Mouse (Mus musculus) heart, adult 11 months (tissue): ENCODE data around the gene Pir.
A peak's percentile ranks its signal among the peaks of the same experiment; 100 is the strongest.

Experiments
- DNase-seq: peaks from one replicate; pipeline ENCODE4 v3.0.0; 2022

The Pir gene

DNA sequence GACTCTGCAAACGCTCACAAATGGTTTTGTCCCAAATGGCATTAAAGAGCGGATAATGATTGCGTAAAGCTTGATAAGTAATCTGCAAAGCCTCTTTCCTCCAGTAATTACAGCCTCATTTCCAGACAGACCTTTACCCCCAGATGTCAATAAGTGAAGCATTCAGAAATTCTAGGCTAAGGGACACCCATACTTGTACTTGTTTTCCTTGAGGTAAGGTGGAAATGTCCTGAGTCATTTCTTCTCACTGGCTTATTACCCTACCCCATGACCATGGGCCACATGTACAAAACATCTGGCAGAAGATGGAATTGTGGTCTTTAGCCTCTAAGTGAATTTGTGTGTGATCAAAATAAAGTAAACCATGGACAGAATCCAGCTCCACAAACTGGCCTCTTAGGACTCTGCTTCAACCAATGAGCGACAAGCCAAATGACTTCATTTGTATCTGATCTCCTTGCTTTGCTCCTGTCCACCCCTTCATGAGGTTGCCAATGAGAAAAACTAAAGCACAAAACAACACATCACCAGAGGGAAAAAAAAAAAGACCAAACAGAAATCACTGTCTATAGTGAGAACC is 76.3 kb downstream of the Pir start:
- DNase-seq = no peak

DNA sequence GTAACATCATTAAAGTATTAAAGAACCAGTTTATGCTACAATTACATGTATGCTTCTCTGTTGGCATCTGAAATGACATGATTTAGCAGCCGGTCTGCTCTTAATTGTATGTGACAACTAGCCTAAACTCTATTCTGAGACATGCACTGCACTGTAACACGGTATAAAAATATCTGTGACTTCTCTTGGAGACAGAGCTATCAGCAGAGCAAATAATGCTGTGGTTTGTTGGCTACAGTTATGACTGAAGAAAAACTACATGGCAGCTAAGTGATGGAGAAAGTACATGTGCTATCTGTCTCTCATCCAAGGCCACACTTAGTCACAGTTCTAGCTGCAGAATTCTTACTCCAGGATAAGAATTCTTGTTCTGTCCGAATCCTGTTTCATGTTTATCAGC is 79.8 kb downstream of the Pir start:
- DNase-seq = no peak

DNA sequence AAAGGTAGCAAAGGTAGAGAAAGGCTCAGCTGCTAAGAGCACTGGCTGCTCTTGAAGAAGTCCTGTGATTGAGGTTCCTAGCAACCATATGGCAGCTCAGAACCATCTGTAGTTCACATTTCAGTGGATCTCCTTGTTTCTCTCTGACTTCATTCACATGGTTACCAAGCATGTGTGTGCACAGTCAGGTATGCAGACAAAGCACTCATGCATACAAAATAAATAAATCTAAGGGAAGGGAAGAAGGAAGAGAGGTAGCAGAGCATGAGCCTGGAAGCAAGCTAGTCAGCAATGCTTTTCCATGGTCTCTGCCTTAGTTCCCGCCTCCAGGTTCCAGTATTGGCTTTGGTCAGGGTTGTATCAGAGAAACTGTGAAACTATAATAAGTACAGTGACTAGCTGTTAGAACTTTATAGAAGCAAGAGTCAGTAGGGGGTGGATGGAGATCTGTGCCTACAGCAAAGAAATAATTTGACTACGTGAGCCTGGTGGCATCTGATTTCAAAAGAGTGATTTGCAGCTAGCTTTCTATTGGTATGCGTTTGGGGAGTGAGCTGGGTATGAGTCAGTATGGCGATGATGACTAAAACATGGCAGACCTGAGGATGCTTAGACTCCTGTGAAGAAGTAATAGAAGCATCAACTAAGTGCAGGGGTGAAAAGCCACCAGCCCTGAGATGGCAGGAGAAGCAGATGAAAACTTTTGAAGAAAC is 96.1 kb downstream of the Pir start:
- DNase-seq = no peak

DNA sequence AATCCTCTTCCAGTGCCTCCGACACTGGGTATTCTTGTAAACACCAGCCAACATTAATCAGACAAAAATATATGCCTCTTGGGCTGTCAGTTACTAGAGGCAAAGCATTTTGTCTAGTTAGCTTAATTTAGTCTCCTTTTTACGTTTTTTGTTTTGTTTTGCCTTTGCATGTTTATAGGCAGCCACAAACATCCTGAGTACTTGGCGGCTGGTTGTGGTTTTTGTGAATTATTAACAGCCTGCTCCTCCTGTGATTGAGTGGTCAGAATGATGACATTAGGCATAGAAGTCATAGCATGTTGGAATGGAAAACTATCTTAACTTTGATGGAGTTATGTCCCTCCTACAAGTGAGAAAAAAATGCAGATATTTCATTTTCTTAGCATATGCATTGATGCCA is 101.4 kb downstream of the Pir start:
- no peak for DNase-seq

DNA sequence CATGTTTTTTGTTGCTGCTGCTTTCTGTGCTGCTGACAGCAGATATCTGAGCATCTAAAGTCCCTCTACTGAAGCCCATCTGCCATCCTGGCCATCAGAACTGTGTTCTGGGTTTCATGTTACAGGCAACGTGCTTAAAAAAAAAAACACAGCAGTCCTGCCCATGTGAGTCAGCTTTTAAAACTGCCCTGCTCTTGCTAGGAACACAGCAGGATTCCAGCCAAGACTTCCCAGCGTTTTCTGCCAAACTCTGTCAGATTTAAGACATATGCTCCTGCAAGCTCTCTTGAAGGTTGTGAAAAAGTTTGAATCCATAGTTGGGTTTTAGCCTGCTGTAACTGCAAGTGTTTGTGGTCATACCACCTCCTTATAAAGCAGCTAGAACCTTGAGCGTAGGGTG is 103.9 kb downstream of the Pir start, which contains the start of gene Vegfd:
Vegfd (plus strand) TSS at position 298 of the 400 bp plus-strand sequence.
- DNase-seq = peak; percentile 96

DNA sequence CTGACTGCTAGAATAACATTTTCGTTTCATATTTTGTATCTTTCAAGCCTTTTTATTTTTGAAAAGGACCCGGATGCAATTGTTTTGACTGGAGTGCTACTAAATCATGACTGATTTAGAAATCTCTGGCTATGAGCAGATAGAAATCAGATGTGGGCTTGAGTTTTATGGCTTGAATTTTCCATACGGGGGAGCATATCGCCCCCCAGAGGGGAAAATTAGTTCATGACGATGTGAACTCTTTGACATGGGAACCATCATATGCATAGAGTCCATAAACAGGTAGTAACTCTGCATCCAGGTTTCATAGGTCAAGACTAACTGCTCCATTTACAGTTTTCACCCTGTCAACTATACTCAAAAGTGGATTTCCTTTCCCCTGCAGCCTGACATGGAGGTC is 105.4 kb downstream of the Pir start:
- no peak for DNase-seq

DNA sequence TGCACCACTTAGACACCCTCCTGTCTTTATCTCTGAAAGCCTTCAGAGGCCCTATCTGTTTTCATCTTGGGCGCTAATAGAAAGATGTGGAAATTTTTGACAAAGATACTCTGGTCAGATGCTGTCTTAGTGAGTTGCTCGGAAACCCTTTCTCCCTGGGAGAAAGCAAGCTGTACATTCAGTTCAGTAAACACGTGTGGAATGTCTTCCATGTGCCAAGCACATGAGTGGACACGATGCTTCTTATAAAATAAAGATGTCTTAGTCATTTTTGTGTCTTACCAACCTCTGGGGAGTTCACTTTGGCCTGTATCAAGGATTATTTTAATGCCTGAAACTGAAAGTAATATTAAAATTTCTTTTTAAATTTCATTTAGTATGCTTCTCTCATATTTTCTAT is 110.5 kb downstream of the Pir start:
- no peak for DNase-seq

DNA sequence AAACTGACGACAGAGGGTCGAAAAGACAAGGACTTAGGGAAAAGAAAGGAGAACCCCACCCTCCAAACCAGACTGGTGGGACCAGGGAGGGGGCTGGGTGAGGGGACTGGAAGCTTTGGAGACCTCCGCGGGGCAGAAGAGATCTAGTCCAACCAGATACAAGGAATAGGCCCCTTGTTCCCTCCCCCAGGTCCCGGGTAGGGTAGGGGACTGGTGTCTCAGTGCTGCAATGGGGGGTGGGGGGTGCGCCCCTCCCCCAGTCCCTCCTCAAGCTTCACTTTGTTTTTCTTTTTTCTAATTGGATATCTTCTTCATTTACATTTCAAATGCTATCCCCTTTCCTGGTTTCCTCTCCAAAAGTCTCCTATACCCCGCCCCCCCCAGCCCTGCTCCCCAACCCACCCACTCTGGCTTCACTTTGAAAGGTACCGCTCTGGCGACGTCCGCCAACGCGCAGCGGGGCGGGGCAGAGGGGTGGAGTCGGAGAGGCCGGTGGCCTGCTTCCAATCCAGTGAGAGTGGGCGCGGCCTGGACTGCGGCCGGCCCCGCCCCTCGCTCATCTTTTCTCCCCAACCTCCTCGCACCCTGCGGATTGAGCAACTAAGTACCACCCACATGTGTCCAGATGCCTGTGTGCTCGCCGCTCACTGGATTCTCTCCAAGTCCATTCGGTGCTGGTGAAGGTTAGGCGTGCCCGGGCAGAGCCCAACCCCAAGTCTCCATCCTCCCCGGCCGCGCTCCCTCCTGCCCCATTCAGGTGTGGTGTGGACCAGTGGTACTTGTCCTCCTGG is 112.6 kb downstream of the Pir start:
- peak; percentile 98 for DNase-seq

DNA sequence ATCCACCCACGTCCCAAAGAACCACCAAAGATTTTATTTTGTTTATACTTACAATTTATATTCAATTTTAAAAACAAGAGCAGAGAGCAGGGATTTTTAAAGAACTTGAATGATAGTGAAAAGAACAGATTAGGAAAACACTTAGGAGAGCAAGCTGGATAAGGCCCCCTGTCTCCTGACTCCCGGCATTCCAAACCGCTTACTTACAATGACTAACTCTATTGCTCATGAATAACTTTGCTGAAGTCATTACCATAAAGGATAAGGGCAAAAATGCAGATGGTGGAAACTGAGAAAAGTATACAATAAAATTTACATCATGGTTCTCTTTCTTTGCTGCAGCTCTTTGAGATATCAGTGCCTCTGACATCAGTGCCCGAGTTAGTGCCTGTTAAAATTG is 124.9 kb downstream of the Pir start:
- DNase-seq = peak; percentile 12

DNA sequence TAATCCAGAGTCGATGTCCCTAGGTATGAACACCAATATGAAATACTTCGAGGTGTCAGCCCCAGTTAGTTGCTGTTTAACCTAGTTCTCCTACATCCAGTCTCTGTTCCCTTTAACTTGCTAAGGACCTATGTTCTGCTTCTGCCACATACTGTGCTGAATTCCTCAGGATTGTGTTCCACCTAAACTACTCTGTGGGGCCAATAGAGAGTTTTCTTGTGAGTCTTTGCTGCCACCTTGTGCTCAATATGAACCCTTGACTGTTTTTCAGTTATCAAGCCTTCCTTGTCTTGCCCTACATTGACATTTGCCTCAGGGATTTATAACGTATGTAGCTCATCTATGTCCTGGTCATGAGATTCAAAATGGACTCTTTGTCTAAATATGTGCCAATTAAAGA is 129.3 kb downstream of the Pir start:
- peak; percentile 11 for DNase-seq

DNA sequence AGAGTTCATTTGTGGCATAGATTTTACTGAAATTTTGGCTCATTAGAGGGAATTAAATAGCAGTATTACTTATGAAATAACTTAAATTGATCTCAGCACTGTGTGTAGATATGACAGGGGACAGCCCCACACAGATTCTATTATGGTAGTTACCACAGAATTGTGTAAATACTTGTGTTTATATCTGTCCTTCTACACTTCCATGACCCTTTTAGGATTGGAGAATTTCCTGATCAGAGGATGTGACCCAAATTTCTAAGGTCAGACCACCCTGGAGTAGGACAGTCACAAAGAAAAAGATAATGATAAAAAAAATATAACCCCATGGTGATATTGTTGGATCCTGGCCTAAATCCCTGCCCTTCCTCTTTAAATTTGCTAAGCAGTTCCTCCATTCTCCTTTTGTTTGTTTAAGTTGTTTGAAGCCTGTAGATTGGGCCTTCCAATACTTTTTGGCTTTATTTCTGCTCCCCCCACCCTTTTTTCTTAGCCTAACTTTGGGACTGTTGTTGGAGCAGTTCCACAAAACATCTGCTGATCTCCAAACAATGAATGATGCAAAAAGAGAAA is 136.0 kb downstream of the Pir start:
- peak; percentile 16 for DNase-seq

DNA sequence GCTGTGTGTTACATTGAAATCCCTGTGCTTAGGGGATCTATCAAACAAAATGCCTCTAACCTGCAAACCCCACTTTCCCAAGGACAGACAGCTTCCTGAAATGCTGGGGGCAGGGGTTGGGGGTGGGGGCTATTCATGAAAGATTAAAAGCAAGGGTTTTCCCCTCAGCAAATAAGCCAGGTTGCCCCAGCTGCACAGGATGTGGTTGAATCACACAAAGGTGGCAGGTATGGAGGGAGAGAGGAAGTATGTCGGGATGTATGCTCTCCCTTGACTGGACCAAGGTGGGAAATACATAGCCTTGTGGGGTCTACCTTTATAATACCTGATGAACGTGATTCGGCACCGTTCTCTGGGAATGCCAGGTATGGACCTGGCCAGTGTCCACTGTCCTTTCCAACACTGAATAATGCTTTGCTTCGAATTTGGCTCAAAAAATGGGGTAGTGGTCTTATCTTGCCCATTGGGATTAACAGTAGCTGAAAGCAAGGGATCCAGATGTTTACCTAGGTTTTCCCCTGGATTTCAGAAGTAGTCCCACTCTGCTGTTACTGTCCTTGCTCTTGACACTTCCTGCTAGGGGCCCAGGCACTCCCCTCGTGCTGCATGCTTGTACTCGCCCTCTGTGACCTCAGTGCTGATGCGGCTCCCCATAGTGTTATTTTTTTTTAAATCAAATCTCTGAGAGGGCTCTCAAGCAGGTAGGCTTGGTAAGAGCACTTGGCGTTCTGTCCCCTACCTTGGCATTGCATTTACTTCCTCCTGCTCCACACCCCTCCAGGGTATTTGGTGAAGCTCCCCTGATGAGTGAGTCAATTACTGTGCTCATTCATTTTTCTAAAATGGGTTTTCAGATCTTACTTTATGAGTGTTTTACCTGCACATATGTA is 137.2 kb downstream of the Pir start:
- DNase-seq = peak; percentile 46

DNA sequence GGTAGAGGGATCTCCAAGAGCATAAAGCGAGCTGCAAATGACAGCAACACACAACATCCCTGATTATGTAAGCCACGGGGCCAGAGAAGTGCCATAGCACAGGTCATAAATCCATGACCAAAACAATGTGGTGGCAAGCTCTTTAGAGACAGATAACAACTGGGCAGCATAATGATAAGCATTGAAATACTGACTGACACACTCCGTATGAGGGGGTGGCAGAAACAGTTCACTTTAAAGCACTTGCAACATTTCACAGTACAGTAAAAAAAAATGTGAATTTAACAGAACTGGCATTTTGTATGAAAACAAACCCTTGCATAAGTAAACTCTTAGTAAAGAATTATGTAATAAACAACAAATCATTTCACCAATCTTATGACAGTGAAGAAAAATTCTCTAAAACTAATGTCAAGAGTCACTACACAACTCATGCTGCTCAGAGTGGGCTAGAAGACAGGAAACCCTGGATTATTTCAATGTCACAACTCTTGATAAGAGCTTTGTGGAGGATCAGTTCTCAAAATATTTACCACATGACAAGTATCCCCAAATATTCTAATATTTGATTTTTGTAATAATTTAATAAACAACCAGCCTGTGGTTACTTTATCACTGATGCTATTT is 139.2 kb downstream of the Pir start:
- peak; percentile 6 for DNase-seq

DNA sequence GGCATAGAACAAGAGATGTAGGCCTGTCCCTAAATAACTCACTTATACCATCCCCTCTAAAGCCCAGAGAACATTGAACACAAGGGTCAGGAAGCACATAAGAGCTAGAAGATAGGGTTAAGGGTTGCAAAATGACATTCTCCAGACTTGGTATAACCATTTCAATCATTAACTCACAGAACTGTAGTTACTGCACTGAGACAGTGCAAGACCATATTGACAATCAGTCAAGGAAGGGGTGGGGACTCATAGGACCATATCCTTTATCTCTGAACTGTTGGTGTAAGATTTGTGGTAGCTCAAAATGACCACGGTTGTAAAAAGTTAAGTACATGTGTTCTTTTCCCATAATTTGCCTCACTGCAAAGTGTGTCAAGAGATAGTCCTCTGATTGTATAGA is 141.4 kb downstream of the Pir start:
- no peak for DNase-seq

DNA sequence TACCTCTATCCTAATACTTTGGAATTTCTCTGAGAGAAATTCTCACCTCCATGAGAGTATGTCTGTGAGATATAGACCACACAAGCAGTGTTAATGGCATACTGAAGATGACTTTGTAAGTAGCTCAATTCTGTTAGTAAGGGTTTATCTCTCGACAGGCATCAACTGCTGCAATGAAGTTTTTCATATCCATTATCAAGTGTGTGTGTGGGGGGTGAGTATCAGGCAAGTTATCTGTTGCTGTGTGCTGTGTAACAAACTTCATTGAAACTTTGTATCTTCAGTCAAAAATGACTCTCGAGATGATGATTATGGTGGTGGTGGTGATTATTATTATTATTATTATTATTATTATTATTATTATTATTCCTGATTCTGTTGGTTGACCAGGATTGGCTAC is 147.6 kb downstream of the Pir start:
- DNase-seq = no peak

DNA sequence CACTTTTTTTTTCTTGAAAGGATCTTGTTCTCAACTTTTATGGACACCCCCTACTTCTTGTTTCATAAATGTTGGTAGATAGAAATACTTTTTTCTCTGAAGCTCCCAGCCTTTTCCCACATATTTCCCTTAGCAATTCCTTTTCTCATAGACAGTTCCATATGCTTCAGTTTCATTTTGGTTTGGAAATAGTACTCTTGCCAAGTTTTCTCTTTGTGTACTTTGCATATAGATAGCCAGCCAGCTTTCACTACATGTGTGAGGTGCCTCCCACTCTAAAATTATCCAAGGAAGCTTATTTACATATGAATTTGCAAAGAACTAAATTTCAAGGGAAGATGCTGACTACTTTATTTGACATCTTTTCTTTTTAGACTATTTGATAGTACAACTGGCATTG is 148.8 kb downstream of the Pir start:
- no peak for DNase-seq

DNA sequence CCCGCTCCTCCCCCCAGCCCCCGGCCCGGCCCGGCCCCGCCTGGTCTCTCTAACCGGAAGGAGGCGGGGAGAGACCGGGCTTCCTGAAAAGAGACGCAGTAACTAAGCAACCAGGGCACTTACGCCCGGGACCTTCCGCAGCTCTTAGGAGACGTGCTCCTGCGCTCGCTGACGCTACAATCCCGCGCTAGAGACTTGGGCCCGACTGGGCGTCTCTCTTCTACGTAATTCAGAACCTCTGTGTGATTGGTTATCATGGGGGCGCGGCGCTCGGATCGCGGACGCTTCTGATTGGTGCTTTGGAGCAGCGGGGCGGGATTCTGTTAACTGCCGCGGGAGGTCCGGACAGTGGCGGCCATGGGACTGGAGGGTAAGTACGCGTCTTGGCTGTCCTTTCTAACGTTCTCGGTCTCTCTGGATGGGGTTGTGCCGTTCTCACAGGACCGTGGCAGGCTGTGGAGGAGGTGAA is 150.3 kb downstream of the Pir start, which contains the start of gene Piga:
Piga (plus strand) TSS at position 317 of the 469 bp plus-strand sequence.
- peak; percentile 100 for DNase-seq

DNA sequence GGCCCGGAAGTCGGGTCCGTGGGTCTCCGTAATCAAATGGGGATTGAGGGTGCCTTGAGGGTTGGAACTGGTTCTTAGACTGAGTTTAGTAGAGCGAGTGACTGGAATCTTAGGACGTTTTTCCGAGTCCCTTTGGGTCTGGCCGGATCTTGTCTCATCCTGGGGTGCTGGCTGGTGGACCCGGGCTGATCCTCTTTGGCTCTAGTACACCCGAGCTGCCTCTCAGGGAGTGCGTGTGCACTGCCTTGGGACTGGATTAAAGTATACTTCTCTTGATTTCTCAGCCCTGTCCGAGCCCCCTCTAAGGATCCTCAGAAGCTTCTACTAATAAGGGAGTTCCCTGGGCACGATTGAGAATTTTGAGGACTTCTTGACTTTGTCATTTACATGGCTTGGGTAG is 150.8 kb downstream of the Pir start:
- DNase-seq = no peak

DNA sequence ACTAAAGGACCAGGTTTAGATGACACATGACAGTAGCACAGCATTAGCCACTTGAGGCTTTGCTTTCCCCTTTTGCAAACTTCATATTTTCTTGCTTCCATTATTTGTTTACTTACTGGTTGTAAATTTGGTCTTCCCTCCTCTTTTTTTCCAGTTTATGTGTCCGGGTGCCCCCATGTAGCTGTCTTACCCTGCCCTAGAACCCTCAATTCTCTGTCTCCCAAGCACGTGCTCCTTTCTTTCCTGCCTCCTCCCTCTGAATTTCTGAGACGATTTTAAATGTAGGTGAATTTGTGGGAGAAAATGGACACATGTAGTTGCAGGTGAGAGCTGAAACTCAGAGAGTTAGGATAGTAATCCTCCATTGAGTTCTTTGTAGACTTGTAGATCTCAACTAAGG is 151.3 kb downstream of the Pir start:
- DNase-seq = no peak
